Mouse (Mus musculus) thymus, adult 2 months (tissue): Measurements from ENCODE around the gene Trpc4ap.

Experiments used
- CTCF ChIP-seq: fragments of 200-500 bp; IDR thresholded peaks from 2 replicates; pipeline ENCODE4 v1.5.1; 2012; ENCODE audit warnings: mild to moderate bottlenecking, control low read depth, low read length, moderate library complexity, borderline replicate concordance; ENCODE audit not compliant: control insufficient read depth, poor library complexity, insufficient read depth; ENCODE audit errors: extremely low read depth
- POLR2A ChIP-seq: fragments of 200-500 bp; IDR thresholded peaks from 2 replicates; pipeline ENCODE4 v1.6.1; 2012; ENCODE audit warnings: mild to moderate bottlenecking, low read length, control low read depth, moderate library complexity; ENCODE audit not compliant: control insufficient read depth, poor library complexity, insufficient read depth; ENCODE audit errors: extremely low read depth

- TF ChIP-seq POLR2A, result no peak
- no peak for TF ChIP-seq CTCF
Measured at GRCm38 (mm10) chr2:155687746-155688145, 4.4 kb downstream of the Trpc4ap start.
